Mouse (Mus musculus) adrenal gland, adult 18-20 months (tissue): ENCODE measurements at regions not wholly inside any gene's neighbourhood (a gene's known extent, or its start where the extent isn't known, plus 50 kb on each side); places are given as distances from the start of the nearest gene placed in this dataset.

Source experiments
- DNase-seq, 2 experiments: peaks; one replicate each; pipeline ENCODE4 v3.0.0; 2021 to 2022; ENCODE audit warnings: low spot score in 2 of 2

GRCm38 (mm10) chr12:39342327-39342726 is 563.1 kb downstream of the Etv1 start:
- no peak for DNase-seq

DNA sequence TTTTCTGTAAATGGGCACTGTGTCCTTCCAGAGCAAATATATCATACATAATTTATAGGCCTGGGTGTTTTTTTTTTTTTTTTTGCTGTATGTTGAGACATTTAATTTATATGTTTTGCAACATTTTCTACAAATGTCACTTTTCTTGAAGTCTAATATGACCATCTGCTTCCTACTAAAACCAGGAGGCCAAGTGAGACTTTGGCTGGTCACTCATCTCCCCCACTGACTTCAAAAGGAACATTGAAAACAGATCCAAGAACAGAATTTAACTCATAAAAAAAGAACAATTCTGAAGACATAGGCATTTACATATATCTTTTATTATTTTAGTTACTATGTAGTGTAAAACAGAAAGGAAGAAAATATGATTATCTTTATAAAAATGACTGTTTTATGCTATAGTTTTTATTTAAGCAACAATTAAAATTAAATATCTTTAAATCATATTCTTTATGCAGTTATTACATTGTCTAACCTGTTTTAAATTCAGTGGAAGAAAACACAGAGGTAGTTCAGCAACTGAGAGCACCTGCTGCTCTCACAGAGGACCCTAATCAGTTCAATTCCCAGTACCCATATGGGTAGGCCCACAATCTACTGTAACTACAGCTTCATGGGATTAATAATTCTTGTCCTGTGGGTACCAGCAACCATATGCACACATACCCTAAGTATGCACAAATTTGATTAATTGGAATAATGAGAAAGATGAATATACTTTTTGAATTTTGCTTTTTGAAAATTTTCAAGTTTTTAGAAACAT is 592.5 kb downstream of the Etv1 start:
- DNase-seq, result no peak

DNA sequence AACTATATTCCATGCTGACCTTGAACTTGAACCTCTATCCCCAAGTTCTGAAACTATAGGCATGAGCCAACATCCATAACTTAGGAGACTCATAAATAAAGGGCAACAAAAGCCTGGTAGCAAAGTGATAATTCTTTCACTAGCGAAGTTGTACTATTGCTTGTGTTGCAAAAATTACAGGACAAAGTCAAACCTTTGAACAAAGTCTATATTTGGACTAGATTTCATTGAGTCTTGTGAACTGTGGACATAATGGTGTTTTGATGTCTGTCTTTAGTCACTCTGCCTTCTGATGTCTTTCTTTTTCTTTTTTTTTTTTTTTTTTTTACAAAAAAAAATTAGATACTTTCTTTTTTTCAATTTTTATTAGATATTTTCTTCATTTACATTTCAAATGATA is 594.5 kb downstream of the Etv1 start:
- DNase-seq, result no peak
